Mouse (Mus musculus) myocyte (in vitro differentiated cells): ENCODE data around the gene Hsd17b12.

Experiments
- CEBPB ChIP-seq: IDR thresholded peaks from 2 replicates; pipeline ENCODE4 v1.6.1; 2011; ENCODE audit warnings: mild to moderate bottlenecking, moderate library complexity; ENCODE audit not compliant: poor library complexity, insufficient read depth, severe bottlenecking
- E2F4 ChIP-seq: IDR thresholded peaks from one replicate; pipeline ENCODE4 v1.6.1; 2011; ENCODE audit warnings: mild to moderate bottlenecking, control low read depth, moderate library complexity; ENCODE audit not compliant: insufficient read depth
- MAX ChIP-seq: IDR thresholded peaks from one replicate; pipeline ENCODE4 v1.6.1; 2011; ENCODE audit warnings: low read depth, mild to moderate bottlenecking, control low read depth
- MYOD1 ChIP-seq, 3 experiments: IDR thresholded peaks; one replicate each; pipeline ENCODE4 v1.6.1; 2011; ENCODE audit warnings: control low read depth in 2 of 3, low read depth in 2 of 3, mild to moderate bottlenecking in 2 of 3, moderate library complexity in 1 of 3; ENCODE audit not compliant: insufficient read length in 2 of 3, control insufficient read depth in 1 of 3
- MYOG ChIP-seq, 3 experiments: IDR thresholded peaks; one replicate each; pipeline ENCODE4 v1.6.1; 2011; ENCODE audit warnings: control low read depth in 2 of 3, low read depth in 2 of 3, mild to moderate bottlenecking in 2 of 3; ENCODE audit not compliant: insufficient read length in 2 of 3, control insufficient read depth in 1 of 3, insufficient read depth in 1 of 3
- POLR2A ChIP-seq: IDR thresholded peaks from one replicate; pipeline ENCODE4 v1.6.1; 2011; ENCODE audit warnings: low read depth, mild to moderate bottlenecking, control low read depth, moderate library complexity; ENCODE audit not compliant: insufficient read length
- POLR2AphosphoS2 ChIP-seq: IDR thresholded peaks from one replicate; pipeline ENCODE4 v1.6.1; 2011; ENCODE audit warnings: low read depth, control low read depth; ENCODE audit not compliant: insufficient read length
- TCF12 ChIP-seq: IDR thresholded peaks from one replicate; pipeline ENCODE4 v1.6.1; 2011; ENCODE audit warnings: mild to moderate bottlenecking, control low read depth; ENCODE audit not compliant: poor library complexity, insufficient read depth, severe bottlenecking
- TCF3 ChIP-seq: IDR thresholded peaks from one replicate; pipeline ENCODE4 v1.6.1; 2011; ENCODE audit warnings: low read depth, control low read depth; ENCODE audit not compliant: insufficient read length
- USF1 ChIP-seq: IDR thresholded peaks from one replicate; pipeline ENCODE4 v1.6.1; 2011; ENCODE audit warnings: low read depth, mild to moderate bottlenecking, control low read depth, moderate library complexity

GRCm38 (mm10) chr2:94103758-94104157 is 54.0 kb downstream of the Hsd17b12 start:
- TF ChIP-seq POLR2AphosphoS2: no peak
- TF ChIP-seq CEBPB: no peak
- TF ChIP-seq TCF12: no peak
- no peak for TF ChIP-seq USF1
- TF ChIP-seq POLR2A: no peak
- TF ChIP-seq TCF3: no peak
- no peak for TF ChIP-seq MAX
- TF ChIP-seq E2F4: no peak
- no peak for TF ChIP-seq MYOD1 (IDR thresholded peaks at IDR 0.05; ENCODE audit: control insufficient read depth in 1 of 3, insufficient read length in 2 of 3, low read depth in 2 of 3)
- TF ChIP-seq MYOG (IDR thresholded peaks at IDR 0.05; ENCODE audit: control insufficient read depth in 1 of 3, insufficient read depth in 1 of 3, insufficient read length in 2 of 3, low read depth in 2 of 3): no peak
